Mouse (Mus musculus) heart, embryonic 14.5 days (tissue): ENCODE data around the gene Stab1. TPM values are rescaled to one million over a fixed set of nuclear protein-coding genes. Genes with fewer than 3 reads are reported as not detected.

Experiments
- ATAC-seq: fragments of 200-750 bp; cut with Nextera tagmentation; 2 replicates; pipeline ENCODE4 v1.8.0; 2017; ENCODE audit warnings: low read depth, moderate TSS enrichment; ENCODE audit not compliant: insufficient number of reproducible peaks, insufficient read depth, low FRiP score
- H3K27ac ChIP-seq, 2 experiments: fragments of 200-500 bp in 1 of 2; fragments of 300-500 bp in 1 of 2; sonication (generic) in 1 of 2; replicated peaks in 1 of 2; 2 replicates each; pipeline ENCODE4 v1.5.1; 2012 to 2014; ENCODE audit warnings: low read depth in 2 of 2, low read length in 2 of 2, control low read depth in 1 of 2, mild to moderate bottlenecking in 1 of 2, mixed read lengths in 1 of 2; ENCODE audit not compliant: control insufficient read depth in 1 of 2, insufficient read depth in 1 of 2
- H3K27me3 ChIP-seq: fragments of 300-500 bp; sonication (generic); 2 replicates; pipeline ENCODE4 v1.6.1; 2014; ENCODE audit warnings: mild to moderate bottlenecking, low read length, control low read depth; ENCODE audit not compliant: control insufficient read depth, insufficient read depth
- H3K36me3 ChIP-seq: fragments of 300-500 bp; sonication (generic); 2 replicates; pipeline ENCODE4 v1.6.1; 2014; ENCODE audit warnings: mild to moderate bottlenecking, control low read depth, low read length, mixed read lengths; ENCODE audit not compliant: control insufficient read depth, insufficient read depth
- H3K4me1 ChIP-seq, 2 experiments: fragments of 200-500 bp in 1 of 2; fragments of 300-500 bp in 1 of 2; sonication (generic) in 1 of 2; 2 replicates each; pipeline ENCODE4 v1.6.1; 2012 to 2014; ENCODE audit warnings: low read length in 2 of 2, control low read depth in 1 of 2, mixed read lengths in 1 of 2; ENCODE audit not compliant: control insufficient read depth in 2 of 2, insufficient read depth in 2 of 2
- H3K4me2 ChIP-seq: fragments of 300-500 bp; sonication (generic); 2 replicates; pipeline ENCODE4 v1.6.1; 2014; ENCODE audit warnings: mild to moderate bottlenecking, low read length
- H3K4me3 ChIP-seq, 2 experiments: fragments of 200-500 bp in 1 of 2; fragments of 300-500 bp in 1 of 2; sonication (generic) in 1 of 2; 2 replicates each; pipeline ENCODE4 v1.5.1; 2012 to 2014; ENCODE audit warnings: low read length in 2 of 2, mild to moderate bottlenecking in 2 of 2, control low read depth in 1 of 2, low read depth in 1 of 2, moderate library complexity in 1 of 2; ENCODE audit not compliant: control insufficient read depth in 1 of 2, insufficient read depth in 1 of 2
- H3K9ac ChIP-seq: fragments of 300-500 bp; sonication (generic); 2 replicates; pipeline ENCODE4 v1.6.1; 2014; ENCODE audit warnings: mild to moderate bottlenecking, low read length
- H3K9me3 ChIP-seq: fragments of 300-500 bp; sonication (generic); 2 replicates; pipeline ENCODE4 v1.6.1; 2016; ENCODE audit warnings: low read length, control low read depth; ENCODE audit not compliant: control insufficient read depth
- WGBS: fragments of 180-500 bp; shearing (Covaris S2); extraction: QIAGEN DNeasy Blood & Tissue Kit; methylation state at CpG from one replicate; pipeline ENCODE4 v1.1.7; 2014; 5-methylcytosine and 5-hydroxymethylcytosine counted together
- polyA plus RNA-seq: library from polyadenylated mRNA; unstranded; fragments of >200 nt; fragmentation: Nextera tagmentation; extraction: Ambion mirVana; gene quantifications from 2 replicates; pipeline ENCODE4 v1.2.1, GENCODE M21; 2014

The Stab1 gene
- 56.0 and 66.8 TPM in 2 replicates for polyA plus RNA-seq

DNA sequence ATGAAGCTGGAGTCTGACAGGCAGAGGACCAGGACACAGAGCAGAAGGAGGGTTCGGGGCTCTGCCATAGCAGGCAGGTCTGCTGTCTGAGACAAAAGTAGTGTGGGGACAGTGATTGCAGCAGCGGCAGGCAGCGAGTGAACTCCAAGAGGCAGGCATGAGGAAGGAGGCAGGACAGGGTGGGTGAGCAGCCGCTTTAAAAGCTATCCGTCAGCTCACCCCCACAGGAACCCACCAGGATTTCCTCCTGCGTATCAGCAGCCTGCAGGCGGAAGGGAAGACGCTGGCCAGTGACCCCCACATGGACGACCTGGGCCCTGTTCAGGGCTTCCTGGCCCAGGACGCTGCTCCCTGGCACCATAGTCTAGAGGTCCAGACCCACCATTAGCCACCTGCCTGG, at the start of gene Stab1:
TSS of gene Stab1 (minus strand) at position 217 of the 400 bp plus-strand sequence.
- peak within 1 kb of the TSS; percentile 69 for H3K9ac ChIP-seq
- WGBS: 22% methylated on average over 10 of the region's 10 CpGs
- peak within 1 kb of the TSS; percentile 59 for H3K4me2 ChIP-seq

DNA sequence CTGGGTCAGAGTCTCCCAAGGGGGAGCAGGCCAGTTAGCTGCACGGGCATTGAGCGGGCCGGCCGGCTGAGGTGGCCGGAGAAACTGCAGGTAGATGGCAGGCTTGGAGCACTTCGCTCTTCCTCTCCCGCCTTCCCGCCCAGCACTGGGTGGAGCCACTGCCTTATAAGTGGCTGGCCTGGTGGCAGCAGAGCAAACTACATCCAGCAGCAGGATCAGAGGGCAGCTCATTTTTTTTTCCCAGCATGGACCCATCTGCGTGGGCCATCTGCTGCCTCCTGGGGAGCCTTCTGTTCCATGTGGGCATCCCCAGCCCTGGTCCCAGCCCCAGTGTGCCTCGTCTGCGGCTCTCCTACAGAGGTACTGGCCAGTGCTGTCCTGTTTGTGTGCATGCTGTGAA, 49.2 kb upstream of the Stab1 start, which contains the start of gene Sema3g:
TSS of gene Sema3g (plus strand) at position 195 of the 400 bp plus-strand sequence.
- H3K9ac ChIP-seq: peak within 1 kb of the TSS; percentile 58
- H3K9me3 ChIP-seq: no peaks in the 10 kb centered on the region
- no peak within 1 kb of the TSS; a peak in 1 of 4 replicates for H3K4me3 ChIP-seq
- no peaks in the 10 kb centered on the region for H3K27me3 ChIP-seq
- peaks cover 27 to 29% of the 10 kb centered on the region in 2 experiments for H3K4me1 ChIP-seq
- peak within 1 kb of the TSS; percentile 45 for H3K4me2 ChIP-seq
- ATAC-seq: peak; percentile 39; the same call in 1 of the 2 replicates
- WGBS: 4% methylated on average over 11 of the region's 11 CpGs
- H3K27ac ChIP-seq: no peak within 1 kb of the TSS; a peak in 1 of 4 replicates
- H3K36me3 ChIP-seq: peaks cover 3% of the 10 kb centered on the region

More for the DNA sequence above, at the start of gene Stab1:
- H3K27ac ChIP-seq: peak within 1 kb of the TSS; percentile 28 to 68; a peak in 3 of 4 replicates
- ATAC-seq: peak; percentile 20; the same call in 1 of the 2 replicates
- no peaks in the 10 kb centered on the region for H3K27me3 ChIP-seq
- no peaks in the 10 kb centered on the region for H3K9me3 ChIP-seq
- H3K4me3 ChIP-seq: peak within 1 kb of the TSS; percentile 38 to 42
- peaks cover 36% of the 10 kb centered on the region for H3K36me3 ChIP-seq
- peaks cover 10 to 31% of the 10 kb centered on the region in 2 experiments for H3K4me1 ChIP-seq

GRCm38 (mm10) chr14:31216846-31217245, 48.4 kb upstream of the Stab1 start, which contains the start of gene Nisch:
Gene Nisch, minus strand, starts transcription at chr14:31216946.
- Histone ChIP-seq H3K36me3 (peaks cover 12% of the 10 kb centered on the region), H3K9ac (peak within 1 kb of the TSS; percentile 58), H3K4me1 (peaks cover 35 to 37% of the 10 kb centered on the region in 2 experiments), H3K4me2 (peak within 1 kb of the TSS; percentile 45), H3K27ac (no peak within 1 kb of the TSS; a peak in 2 of 4 replicates), H3K9me3 (no peaks in the 10 kb centered on the region), H3K4me3 (no peak within 1 kb of the TSS; a peak in 1 of 4 replicates), H3K27me3 (no peaks in the 10 kb centered on the region)
- no peak for ATAC-seq
- 78% methylated on average over 2 of the region's 2 CpGs for WGBS

DNA sequence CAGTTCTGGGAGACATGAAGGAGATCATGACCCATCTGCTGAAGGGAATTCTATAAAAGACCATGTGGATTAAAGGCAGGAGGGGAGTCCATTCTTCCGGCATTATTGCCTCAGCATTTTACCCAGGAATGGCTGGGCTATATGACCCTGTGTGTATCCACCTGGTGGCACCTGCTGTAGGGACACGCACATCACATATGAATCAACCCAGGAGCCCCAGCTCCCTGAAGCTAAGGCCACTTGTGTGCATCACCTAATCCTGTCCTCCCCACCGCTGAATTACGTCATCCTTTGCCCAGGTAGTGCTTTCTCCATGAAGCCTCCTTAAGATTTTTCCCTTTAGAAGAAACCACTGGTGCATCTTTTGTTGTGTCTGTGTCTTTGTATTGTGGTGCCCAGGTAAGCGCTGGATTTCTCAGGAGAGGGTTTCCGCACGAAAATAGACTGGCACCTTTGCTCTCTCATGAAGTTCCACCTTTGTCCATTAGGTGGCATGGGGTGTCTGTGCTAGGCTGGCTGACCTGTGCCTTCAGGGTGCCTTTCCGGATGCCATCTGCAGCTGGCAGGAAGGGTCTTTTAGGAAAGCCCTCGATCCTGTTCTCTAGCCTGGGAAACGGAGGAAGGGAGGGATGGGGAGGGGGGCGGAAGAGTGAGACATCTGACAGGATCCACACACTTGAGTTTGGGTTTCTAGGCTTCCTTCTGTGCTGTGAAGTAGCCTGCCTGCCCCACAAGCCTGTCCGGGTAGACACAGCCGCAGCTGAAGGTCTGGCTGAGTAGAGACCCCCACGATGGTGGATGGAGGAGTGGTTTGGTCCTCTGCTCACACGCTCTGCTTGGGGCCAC, 46.9 kb upstream of the Stab1 start:
- Histone ChIP-seq H3K4me3 (no peak overlapping the region), H3K36me3 (peaks cover 26% of the 10 kb centered on the region), H3K9me3 (no peaks in the 10 kb centered on the region), H3K27me3 (no peaks in the 10 kb centered on the region), H3K4me2 (0 out of 2 replicates have a peak overlapping the region, but pooled peaks have one; percentile 14), H3K4me1 (peaks cover 36 to 44% of the 10 kb centered on the region in 2 experiments), H3K27ac (no peak overlapping the region; a peak in 1 of 4 replicates), H3K9ac (peak overlapping the region; percentile 35; the same call in 1 of the 2 replicates)
- WGBS: 22% methylated on average over 15 of the region's 15 CpGs
- ATAC-seq: 0 out of 2 replicates have a peak, but pooled peaks have one; percentile 2

- H3K27ac ChIP-seq: peak overlapping the region in 1 of 2 experiments; percentile 16; a peak in 2 of 4 replicates
- WGBS: 26% methylated on average over 3 of the region's 3 CpGs
- no peak overlapping the region for H3K4me3 ChIP-seq
- no peak overlapping the region for H3K4me2 ChIP-seq
- H3K9ac ChIP-seq: no peak overlapping the region
- ATAC-seq: no peak; the same call in 1 of the 2 replicates
- H3K27me3 ChIP-seq: no peaks in the 10 kb centered on the region
- peaks cover 33% of the 10 kb centered on the region for H3K36me3 ChIP-seq
- H3K4me1 ChIP-seq: peaks cover 36 to 44% of the 10 kb centered on the region in 2 experiments
- H3K9me3 ChIP-seq: no peaks in the 10 kb centered on the region
These were observed 46.2 kb upstream of the Stab1 start for GRCm38 (mm10) chr14:31214684-31215083.

DNA sequence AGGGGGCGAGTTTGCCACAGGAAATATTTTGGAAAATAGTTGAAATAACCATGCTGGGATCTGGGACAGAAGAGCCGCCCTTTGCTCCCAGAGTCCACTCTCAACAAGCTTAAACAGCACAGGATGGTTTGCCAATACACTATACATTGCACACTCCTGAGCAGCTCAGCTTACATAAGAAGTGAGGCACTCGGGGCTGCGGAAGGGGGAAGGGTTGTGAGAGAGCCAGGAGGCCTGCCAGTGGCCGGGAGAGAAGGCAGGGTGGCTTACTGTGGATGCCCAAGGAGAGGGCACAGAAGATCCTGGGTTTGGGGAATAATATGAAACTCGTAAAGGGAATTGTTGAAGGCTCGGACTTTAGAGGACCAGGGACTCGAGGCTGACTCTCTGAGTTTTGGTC, 45.4 kb upstream of the Stab1 start:
- peak overlapping the region; percentile 18; the same call in 1 of the 2 replicates for H3K9ac ChIP-seq
- no peaks in the 10 kb centered on the region for H3K9me3 ChIP-seq
- no peak for ATAC-seq
- H3K27ac ChIP-seq: peak overlapping the region; percentile 59 to 84
- H3K4me2 ChIP-seq: no peak overlapping the region
- WGBS: 42% methylated on average over 8 of the region's 8 CpGs
- peaks cover 34% of the 10 kb centered on the region for H3K36me3 ChIP-seq
- no peak overlapping the region for H3K4me3 ChIP-seq
- no peaks in the 10 kb centered on the region for H3K27me3 ChIP-seq
- peaks cover 36 to 44% of the 10 kb centered on the region in 2 experiments for H3K4me1 ChIP-seq

GRCm38 (mm10) chr14:31212499-31212898, 44.1 kb upstream of the Stab1 start:
- peak overlapping the region; percentile 95 for H3K9ac ChIP-seq
- WGBS: 26% methylated on average over 3 of the region's 3 CpGs
- no peaks in the 10 kb centered on the region for H3K9me3 ChIP-seq
- H3K27me3 ChIP-seq: no peaks in the 10 kb centered on the region
- peak overlapping the region; percentile 93; the same call in 1 of the 2 replicates for H3K4me2 ChIP-seq
- H3K4me1 ChIP-seq: peaks cover 32 to 43% of the 10 kb centered on the region in 2 experiments
- ATAC-seq: no peak
- H3K36me3 ChIP-seq: peaks cover 34% of the 10 kb centered on the region
- H3K27ac ChIP-seq: peak overlapping the region; percentile 59 to 84
- no peak overlapping the region for H3K4me3 ChIP-seq
